Mouse (Mus musculus): ENCODE measurements at regions not wholly inside any gene's neighbourhood (a gene's known extent, or its start where the extent isn't known, plus 50 kb on each side); places are given as distances from the start of the nearest gene placed in this dataset.

- no peak for DNase-seq (ENCODE audit: low read depth, low spot score)
Measured at GRCm38 (mm10) chr2:9184243-9184642, 696.8 kb upstream of the 4930412O13Rik start.

DNA sequence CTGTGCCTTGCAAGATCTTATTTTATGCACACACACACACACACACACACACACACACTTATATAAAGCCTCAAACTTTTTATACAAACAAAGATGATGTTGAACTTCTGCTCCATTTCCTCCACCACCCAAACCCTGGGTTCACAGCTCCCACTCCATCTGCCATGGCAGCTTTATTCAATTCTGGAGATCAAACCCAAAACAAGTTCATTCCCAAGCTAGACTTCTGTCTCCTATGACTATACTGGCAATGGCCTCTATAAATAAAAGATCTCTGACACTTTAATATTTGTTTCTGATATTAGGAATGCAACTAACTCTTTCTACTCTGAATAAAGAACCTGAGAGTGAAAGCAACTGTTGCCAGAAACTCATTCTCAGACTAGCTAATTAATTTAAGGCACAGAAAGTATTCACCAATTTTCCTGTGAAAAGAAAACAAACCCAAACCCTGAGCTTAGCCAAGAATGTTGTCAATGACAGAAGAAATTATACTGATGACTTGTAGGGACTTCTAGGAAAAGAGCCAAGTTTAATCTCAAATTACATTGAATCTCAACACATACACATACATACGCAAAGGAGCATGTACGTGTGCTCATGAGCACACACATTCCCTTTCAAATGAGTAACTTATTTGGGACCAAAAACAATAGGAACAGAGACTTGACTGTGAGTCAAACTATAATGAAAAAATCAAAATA, 695.1 kb upstream of the 4930412O13Rik start:
- DNase-seq (ENCODE audit: low read depth, low spot score) = no peak

DNA sequence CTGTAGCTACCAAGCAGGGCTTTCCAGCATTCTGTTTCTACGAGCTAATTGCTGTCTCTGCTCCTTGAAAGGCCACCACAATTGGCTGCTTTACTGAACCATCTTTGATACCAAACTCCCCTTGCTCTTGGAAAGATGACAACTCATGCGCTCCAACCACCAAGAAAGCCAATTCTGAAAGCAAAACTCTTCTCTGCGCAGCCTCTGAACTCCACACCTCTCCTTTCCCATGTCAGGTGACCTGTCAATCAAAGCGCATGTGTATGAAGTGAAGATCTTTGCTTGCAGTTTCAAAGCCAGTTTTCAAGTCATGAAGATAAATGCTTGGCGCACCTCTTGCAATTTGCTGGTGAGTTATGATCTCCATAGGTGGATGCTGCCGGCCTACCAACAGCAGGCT, 687.9 kb upstream of the 4930412O13Rik start:
- no peak for DNase-seq (ENCODE audit: low read depth, low spot score)

GRCm38 (mm10) chr2:9197025-9197424, 684.0 kb upstream of the 4930412O13Rik start:
- DNase-seq (ENCODE audit: low read depth, low spot score) = no peak

GRCm38 (mm10) chr2:9207963-9208362, 673.1 kb upstream of the 4930412O13Rik start:
- no peak for DNase-seq (ENCODE audit: low read depth, low spot score)

All from brain, adult 2 months (tissue).